Mouse (Mus musculus) cortical plate, adult 2 months (tissue): Measurements from ENCODE around the gene Bmper.

Source experiments
- CTCF ChIP-seq: fragments of 200-500 bp; IDR thresholded peaks from 2 replicates; pipeline ENCODE4 v1.5.1; 2011; ENCODE audit warnings: mild to moderate bottlenecking, control low read depth, low read length; ENCODE audit not compliant: insufficient read depth; ENCODE audit errors: extremely low read depth
- POLR2A ChIP-seq: fragments of 200-500 bp; IDR thresholded peaks from 2 replicates; pipeline ENCODE4 v1.6.1; 2011; ENCODE audit warnings: mild to moderate bottlenecking, low read length, control low read depth; ENCODE audit not compliant: insufficient read depth; ENCODE audit errors: extremely low read depth

DNA sequence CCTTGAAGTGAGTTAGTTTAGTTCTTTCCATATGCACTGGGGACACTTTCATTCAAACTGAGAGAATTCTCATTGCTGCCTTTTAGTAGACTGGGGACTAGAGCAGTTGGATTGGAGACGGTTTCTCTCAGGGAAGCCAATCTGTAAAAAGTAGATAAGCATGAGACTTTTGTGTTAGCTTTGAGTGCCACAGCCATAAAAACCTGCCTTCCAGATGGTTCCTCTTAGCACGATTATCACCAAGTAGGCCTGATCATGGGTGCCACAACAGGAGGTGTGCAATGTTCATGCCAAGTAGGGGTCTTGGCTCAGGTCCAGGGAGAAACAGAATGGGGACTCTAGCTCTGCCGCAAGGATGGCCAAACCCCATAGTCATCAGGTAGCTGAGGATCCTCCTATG is 210.4 kb downstream of the Bmper start:
- no peak for TF ChIP-seq CTCF
- TF ChIP-seq POLR2A: no peak
